Mouse (Mus musculus): Measurements from ENCODE around the gene Kif22. TPM values are rescaled to one million over a fixed set of nuclear protein-coding genes. Genes with fewer than 3 reads are reported as not detected.

The Kif22 gene
- polyA plus RNA-seq, 1 experiment = 9.1 TPM

DNA sequence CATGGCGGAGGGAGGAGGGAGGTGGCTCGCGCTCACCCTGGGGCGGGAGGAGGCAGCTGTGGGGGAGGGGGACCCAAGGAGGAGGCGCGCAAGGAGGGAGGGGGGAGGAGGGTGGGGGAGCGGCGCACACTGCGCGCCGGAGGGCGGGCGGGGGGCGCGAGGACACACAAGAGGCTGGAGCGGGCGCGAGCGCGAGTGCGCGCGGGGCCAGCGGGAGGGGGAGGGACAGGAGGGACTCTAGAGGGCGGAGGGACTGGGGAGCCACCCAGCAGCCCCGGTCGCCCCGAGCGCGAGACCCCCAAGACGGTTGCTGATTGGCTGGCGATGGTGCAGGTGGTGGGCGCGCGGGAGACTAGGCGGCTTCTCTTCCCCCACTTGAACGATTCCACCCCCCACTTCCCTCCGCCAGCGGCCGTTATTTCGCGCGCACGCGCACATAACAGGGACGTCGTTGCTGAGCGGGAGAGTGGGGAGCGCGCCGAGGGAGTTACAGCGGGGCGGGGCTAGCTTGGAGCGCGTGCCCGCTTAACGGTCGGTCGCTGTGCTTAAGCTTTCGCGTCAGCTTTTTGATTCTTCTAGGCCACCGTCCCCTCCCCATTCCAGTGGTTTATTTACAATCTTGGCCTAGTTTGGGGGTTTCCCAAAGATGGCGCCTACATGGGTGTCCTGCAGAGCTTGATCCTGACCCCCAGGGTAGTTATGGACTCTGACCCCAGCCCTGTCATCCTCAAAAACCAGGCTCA, 15.1 kb downstream of the Kif22 start, which contains the start of gene Maz:
Gene Maz (minus strand): TSS at position 54 of the 743 bp plus-strand sequence.
- DNase-seq = peak; percentile 99
- Histone ChIP-seq H3K27ac (ENCODE audit: insufficient read depth, low read length) (peak within 1 kb of the TSS; percentile 98), H3K4me3 (replicated peaks; ENCODE audit: insufficient read depth, low read depth, low read length) (peak within 1 kb of the TSS; percentile 86), H3K4me1 (ENCODE audit: control insufficient read depth, insufficient read depth, low read length) (peaks cover 17% of the 10 kb centered on the region; the same call in 1 of the 2 replicates), H3K27me3 (ENCODE audit: control insufficient read depth, insufficient read depth, low read length) (no peaks in the 10 kb centered on the region)
- TF ChIP-seq POLR2A (IDR thresholded peaks at IDR 0.05; ENCODE audit: borderline replicate concordance, insufficient read depth, low read length) (peak; percentile 77; the same call in 1 of the 2 replicates), CTCF (IDR thresholded peaks at IDR 0.05; ENCODE audit: borderline replicate concordance, insufficient read depth, low read depth, low read length) (no peak)
- WGBS = 1% methylated on average over 49 of the region's 63 CpGs

DNA sequence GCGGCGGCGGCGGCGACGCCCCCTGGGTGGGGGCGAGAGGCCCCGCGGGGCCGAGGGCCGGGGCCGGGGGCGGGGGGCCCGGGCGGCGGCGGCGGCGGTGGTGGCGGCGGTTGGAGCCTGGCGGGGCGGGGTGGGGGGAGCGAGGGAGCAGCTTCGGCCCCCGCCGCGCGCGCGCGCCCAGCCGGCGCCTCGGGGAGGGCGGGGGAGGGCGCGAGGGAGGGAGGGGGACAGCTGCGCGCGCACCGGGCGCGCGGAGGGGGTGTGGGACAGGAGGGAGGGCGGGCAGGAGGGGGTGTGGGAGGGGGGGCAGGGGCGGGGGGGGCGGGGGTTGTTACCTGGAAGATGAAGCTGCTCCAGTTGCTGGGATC, 15.7 kb downstream of the Kif22 start:
- Histone ChIP-seq H3K27me3 (ENCODE audit: control insufficient read depth, insufficient read depth, low read length) (no peaks in the 10 kb centered on the region), H3K4me1 (ENCODE audit: control insufficient read depth, insufficient read depth, low read length) (peaks cover 23% of the 10 kb centered on the region; the same call in 1 of the 2 replicates), H3K4me3 (replicated peaks; ENCODE audit: insufficient read depth, low read depth, low read length) (peak overlapping the region; percentile 86), H3K27ac (ENCODE audit: insufficient read depth, low read length) (peak overlapping the region; percentile 98; the same call in 1 of the 2 replicates)
- TF ChIP-seq POLR2A (IDR thresholded peaks at IDR 0.05; ENCODE audit: borderline replicate concordance, insufficient read depth, low read length) (no peak), CTCF (IDR thresholded peaks at IDR 0.05; ENCODE audit: borderline replicate concordance, insufficient read depth, low read depth, low read length) (no peak)
- WGBS = 2% methylated on average over 24 of the region's 48 CpGs
- DNase-seq = no peak

DNA sequence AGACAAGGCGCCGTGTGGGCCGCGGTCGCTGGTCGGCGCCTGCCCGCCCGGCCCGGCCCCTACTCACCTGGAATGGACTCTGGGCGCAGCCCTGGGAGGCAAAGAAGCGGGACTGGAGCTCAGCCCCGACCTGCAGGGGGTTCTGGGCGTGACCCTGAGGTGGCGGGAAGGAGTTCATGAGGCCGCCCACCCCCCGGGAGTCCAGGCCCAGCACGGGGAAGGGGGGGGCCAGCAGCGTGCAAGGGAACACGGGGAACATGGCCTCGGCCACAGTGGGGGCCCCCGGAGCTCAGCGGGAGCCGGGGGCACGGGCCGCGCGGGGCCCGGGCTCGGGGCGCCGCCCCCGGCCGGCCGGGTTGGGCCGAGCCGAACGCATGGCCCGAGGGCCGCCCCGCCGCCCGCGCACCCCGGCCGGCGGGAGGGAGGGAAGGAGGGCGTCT, 16.1 kb downstream of the Kif22 start:
- Histone ChIP-seq H3K4me1 (ENCODE audit: control insufficient read depth, insufficient read depth, low read length) (peaks cover 25% of the 10 kb centered on the region; the same call in 1 of the 2 replicates), H3K27me3 (ENCODE audit: control insufficient read depth, insufficient read depth, low read length) (no peaks in the 10 kb centered on the region), H3K4me3 (replicated peaks; ENCODE audit: insufficient read depth, low read depth, low read length) (peak overlapping the region; percentile 86), H3K27ac (ENCODE audit: insufficient read depth, low read length) (peak overlapping the region; percentile 98)
- TF ChIP-seq CTCF (IDR thresholded peaks at IDR 0.05; ENCODE audit: borderline replicate concordance, insufficient read depth, low read depth, low read length) (no peak), POLR2A (IDR thresholded peaks at IDR 0.05; ENCODE audit: borderline replicate concordance, insufficient read depth, low read length) (no peak; the same call in 1 of the 2 replicates)
- 2% methylated on average over 46 of the region's 48 CpGs for WGBS
- DNase-seq = peak; percentile 80 to 82

DNA sequence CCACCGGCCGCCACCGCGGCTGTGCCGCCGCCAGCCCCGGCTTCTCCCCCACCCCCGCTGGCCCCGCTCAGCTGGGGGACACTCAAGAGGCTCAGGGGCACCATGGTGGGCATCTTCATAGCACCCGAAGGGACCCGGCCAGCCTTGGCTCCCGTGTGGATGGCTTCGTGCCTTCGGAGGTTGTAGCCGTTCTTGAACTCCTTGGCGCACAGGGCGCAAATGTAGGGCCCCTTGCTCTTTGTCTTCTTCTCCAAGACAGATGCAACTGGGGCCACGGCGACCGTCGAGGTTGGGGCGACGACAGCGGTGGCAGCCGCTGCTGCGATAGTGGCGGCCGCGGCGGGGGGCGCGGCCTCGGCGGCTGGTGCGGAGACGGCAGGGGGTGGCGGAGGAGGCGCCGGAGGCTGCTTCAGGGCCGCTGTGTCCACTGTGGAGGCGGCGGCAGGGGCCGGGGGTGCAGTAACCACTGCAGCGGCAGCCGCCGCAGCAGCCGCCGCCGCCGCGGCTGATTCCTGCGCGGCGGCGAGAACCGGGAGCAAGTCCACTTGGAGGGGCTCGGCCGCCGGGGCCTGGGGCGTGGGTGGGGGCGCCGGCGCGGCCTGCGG, 16.6 kb downstream of the Kif22 start:
- Histone ChIP-seq H3K4me3 (replicated peaks; ENCODE audit: insufficient read depth, low read depth, low read length) (peak overlapping the region; percentile 86), H3K4me1 (ENCODE audit: control insufficient read depth, insufficient read depth, low read length) (peaks cover 25% of the 10 kb centered on the region; the same call in 1 of the 2 replicates), H3K27me3 (ENCODE audit: control insufficient read depth, insufficient read depth, low read length) (no peaks in the 10 kb centered on the region), H3K27ac (ENCODE audit: insufficient read depth, low read length) (peak overlapping the region; percentile 98)
- peak in 1 of 2 experiments; percentile 66 for DNase-seq
- TF ChIP-seq CTCF (IDR thresholded peaks at IDR 0.05; ENCODE audit: borderline replicate concordance, insufficient read depth, low read depth, low read length) = no peak
- no peak for TF ChIP-seq POLR2A (IDR thresholded peaks at IDR 0.05; ENCODE audit: borderline replicate concordance, insufficient read depth, low read length)
- WGBS = under 1% methylated on average over 54 of the region's 65 CpGs

DNA sequence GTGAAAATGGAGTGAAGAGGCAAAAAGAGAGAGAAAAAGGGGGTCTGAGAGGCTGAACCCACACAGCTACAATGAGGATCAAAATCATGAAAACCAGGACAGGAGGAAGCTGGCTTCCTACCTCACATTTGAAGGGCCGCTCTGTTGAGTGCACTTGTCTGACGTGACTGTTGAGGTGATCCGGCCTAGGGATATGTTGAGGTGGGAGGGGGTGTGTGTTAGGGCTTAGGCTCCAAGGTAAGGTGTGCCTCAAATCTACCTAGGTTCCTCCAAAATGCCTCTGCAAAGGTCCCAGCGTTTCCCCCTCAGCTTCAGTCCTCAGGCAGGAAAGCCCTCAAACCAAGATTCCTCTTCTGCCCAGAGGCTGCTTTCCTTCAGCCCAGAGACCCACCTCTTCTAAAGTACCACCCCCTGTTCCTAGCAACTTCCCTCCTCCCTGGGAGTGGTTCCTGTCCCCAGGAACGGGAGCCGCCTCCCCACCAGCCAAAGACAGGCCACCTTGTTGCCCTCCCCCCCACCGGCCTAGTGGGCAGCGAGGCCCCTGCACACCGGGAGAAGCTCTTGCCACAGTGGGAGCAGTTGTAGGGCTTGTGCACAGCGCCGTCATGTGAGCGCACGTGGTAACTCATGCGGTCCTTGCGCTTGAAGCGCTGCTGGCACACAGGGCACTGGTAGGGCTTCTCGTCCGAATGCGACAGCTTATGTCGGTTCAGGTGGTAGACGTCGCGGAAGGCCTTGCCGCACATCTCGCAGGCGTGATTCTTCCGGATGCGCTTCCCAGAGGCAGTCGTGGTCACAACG, 17.3 kb downstream of the Kif22 start:
- Histone ChIP-seq H3K4me3 (replicated peaks; ENCODE audit: insufficient read depth, low read depth, low read length) (peak overlapping the region; percentile 86), H3K4me1 (ENCODE audit: control insufficient read depth, insufficient read depth, low read length) (peaks cover 25% of the 10 kb centered on the region; the same call in 1 of the 2 replicates), H3K27me3 (ENCODE audit: control insufficient read depth, insufficient read depth, low read length) (no peaks in the 10 kb centered on the region), H3K27ac (ENCODE audit: insufficient read depth, low read length) (peak overlapping the region; percentile 93)
- peak; percentile 89 to 90 for DNase-seq
- TF ChIP-seq POLR2A (IDR thresholded peaks at IDR 0.05; ENCODE audit: borderline replicate concordance, insufficient read depth, low read length) (peak; percentile 34; the same call in 1 of the 2 replicates), CTCF (IDR thresholded peaks at IDR 0.05; ENCODE audit: borderline replicate concordance, insufficient read depth, low read depth, low read length) (peak; percentile 73)
- 2% methylated on average over 30 of the region's 30 CpGs for WGBS

DNA sequence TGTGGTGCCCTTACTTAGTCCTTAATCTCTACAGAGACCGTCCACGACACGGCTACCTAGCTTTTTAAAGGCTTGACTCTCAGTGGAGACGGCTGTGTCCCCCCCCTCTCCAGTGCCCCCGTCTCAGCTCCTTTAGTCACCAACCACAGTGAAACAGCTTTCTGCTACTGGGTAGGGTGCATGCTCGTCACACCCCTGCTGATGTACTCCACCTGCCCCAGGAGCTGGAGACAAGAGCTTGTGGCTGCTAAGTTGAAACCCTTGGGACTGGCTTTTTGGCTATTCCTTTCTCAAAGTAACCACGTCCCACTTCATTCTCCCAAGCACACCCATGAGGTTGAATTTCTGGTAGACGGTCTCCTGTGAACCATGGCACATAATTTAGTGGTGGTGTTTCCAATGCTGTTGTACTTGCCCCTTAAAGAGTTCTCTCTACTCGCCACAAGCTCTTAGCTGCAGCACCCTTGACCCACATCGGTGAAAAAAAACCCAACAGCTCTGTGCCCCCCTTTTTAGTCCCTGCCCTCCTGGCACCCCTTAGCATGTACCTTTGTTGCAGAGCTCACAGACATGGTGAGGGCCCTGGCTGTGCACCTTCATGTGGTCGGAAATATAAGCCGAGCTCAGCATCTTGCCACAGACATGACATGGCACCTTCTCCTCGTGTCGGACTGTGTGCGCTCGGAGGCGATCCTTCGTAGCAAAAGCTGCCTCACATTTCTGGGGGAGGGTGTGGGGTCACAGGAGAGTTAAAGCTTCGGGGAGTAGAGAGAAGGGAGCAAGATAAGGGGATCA, 18.2 kb downstream of the Kif22 start:
- peaks cover 25% of the 10 kb centered on the region; the same call in 1 of the 2 replicates for H3K4me1 ChIP-seq (ENCODE audit: control insufficient read depth, insufficient read depth, low read length)

More for the DNA sequence above, 18.2 kb downstream of the Kif22 start:
- peak overlapping the region; percentile 93 for H3K27ac ChIP-seq (ENCODE audit: insufficient read depth, low read length)
- 9% methylated on average over 19 of the region's 19 CpGs for WGBS
- TF ChIP-seq CTCF (IDR thresholded peaks at IDR 0.05; ENCODE audit: borderline replicate concordance, insufficient read depth, low read depth, low read length) (no peak), POLR2A (IDR thresholded peaks at IDR 0.05; ENCODE audit: borderline replicate concordance, insufficient read depth, low read length) (no peak)
- DNase-seq = peak; percentile 47 to 59
- peak overlapping the region; percentile 86 for H3K4me3 ChIP-seq (replicated peaks; ENCODE audit: insufficient read depth, low read depth, low read length)
- no peaks in the 10 kb centered on the region for H3K27me3 ChIP-seq (ENCODE audit: control insufficient read depth, insufficient read depth, low read length)

Data from cerebellum, adult 2 months (tissue).